Mouse (Mus musculus) heart, adult 9 months (tissue): Measurements from ENCODE around the gene Paics.
"Not testable (repeated sequence)": the region's sequence is repeated elsewhere in the genome, so short reads cannot be mapped to it uniquely, and the experiment has no call there.

Experiments
- DNase-seq, 2 experiments: peaks; one replicate each; pipeline ENCODE4 v3.0.0; 2022; ENCODE audit warnings: low spot score in 2 of 2

The Paics gene

DNA sequence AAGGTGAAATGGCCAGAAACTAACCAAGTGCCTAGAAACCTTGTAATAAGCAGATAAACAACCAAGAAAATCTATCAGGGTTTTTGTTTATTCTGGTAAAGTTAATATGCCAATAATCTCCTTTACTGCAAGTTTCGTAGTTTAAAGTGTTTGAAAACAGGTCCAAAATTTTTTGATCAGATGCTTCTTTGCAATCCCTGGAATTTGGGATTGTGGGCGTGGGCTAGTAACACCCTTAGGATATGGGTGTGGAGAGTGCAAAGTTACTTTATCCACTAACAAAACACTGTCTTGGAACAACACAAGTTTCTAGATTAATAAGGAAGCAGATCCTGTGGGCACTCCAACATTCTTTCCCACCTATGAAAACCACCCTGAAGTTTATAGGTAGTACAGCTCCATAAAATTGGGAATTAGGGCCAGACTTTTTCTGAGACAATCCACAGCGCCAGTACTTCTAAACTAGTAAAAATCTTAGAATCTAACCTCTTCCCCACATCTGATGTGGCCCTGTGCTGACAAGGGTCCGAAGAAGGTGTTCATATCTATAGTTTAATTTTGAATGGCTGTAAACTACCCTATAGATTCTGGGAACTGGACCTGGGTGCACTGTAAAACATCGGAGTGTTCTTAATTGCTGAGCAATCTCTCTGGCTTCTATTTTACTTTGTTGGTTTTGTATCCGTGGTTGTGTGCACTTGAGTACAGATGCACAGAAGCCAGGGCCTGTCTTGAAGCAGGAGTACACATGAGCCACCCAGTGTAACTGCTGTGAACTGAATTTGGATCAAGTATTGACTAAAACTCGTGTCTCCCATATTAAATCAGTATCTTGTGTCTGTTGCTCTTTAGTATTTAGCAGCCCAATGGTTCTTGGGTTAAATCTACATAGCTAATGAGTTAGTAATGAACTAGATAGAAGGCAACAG, 1.3 kb downstream of the Paics start:
- no peak for DNase-seq

GRCm38 (mm10) chr5:76953794-76954193, 2.7 kb downstream of the Paics start:
- DNase-seq = no peak

GRCm38 (mm10) chr5:76954271-76954900, 3.3 kb downstream of the Paics start:
- no peak for DNase-seq

DNA sequence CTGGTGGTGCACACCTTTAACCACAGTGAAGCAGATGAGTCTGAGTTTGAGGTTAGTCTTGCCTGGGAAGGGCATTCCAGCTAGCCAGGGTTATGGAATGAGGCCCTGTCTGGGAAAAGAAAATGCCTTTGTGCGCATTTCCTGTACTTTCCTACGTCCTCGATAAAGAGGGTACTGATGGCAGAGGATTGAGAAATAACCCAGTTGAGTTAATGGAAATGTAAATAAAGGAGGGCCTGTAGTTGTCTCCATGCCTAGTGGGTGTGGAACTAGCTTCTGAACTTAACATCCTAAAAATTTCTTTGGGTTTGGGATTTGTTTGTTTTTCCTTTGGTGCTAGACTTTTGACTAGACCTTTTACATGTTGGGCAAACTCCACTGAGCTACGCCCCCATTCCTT, 4.4 kb downstream of the Paics start:
- no peak for DNase-seq

- no peak for DNase-seq
These were observed 6.8 kb downstream of the Paics start for GRCm38 (mm10) chr5:76957954-76958353.

DNA sequence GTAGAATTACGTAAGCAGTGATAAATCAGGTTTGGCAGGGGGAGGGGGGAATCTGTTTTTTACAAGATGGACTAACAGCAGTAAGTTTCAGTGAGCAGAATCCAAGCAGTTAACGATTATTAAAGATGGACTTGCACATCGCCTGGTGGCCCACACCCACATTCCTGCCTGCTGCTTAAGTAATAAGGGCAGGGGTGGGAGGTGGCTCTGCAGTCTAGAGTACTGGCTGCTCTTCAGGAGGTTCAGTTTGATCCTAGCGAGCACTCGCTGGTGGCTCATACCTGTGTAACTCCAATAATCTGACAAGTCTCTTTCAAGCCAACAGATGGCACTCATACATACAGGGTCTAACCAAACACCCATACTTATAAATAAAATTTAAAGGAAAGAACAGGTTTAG, 8.5 kb downstream of the Paics start:
- DNase-seq = no peak

DNA sequence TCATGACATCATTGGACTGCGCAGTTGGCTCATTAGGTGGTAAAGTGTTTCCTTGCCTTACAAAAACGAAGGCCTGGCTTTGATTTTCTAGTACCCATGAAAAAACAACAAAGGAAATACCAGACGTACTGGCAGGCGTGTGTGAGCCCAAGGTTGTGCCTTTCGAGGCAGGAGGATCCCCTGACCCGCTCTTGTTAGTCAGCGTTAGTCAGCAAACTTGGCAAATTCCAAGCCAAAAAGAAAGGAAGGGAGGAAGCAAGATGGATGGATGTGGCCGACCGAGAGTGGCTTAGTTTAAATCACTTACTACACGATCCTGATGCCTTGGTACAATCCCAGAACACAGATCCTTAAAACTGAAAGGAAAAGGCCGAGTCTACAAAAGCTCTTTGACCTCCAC, 11.4 kb downstream of the Paics start:
- DNase-seq = no peak

GRCm38 (mm10) chr5:76964651-76965050, 13.5 kb downstream of the Paics start:
- DNase-seq = no peak

DNA sequence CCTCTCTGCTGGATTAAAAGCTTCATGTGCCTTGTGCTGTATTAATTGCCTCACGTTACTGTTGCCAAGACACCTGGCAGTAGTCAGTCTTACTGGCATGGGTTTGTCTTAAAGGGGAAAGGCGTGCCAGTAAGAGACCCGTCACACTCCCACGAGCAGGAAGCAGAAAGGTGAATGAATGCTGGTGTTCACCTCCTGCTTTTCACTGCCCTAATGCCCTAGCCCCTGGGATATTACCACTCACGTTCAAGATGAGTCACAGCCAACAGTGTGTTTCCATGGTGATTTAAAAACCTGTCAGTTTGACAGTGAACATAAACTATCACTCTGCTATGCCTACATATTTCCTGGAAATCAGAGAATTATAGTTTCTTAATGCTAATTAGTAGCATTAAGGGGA, 18.1 kb downstream of the Paics start:
- DNase-seq = no peak

- not testable (repeated sequence) for DNase-seq
These were observed 20.0 kb downstream of the Paics start for GRCm38 (mm10) chr5:76971115-76971514.

DNA sequence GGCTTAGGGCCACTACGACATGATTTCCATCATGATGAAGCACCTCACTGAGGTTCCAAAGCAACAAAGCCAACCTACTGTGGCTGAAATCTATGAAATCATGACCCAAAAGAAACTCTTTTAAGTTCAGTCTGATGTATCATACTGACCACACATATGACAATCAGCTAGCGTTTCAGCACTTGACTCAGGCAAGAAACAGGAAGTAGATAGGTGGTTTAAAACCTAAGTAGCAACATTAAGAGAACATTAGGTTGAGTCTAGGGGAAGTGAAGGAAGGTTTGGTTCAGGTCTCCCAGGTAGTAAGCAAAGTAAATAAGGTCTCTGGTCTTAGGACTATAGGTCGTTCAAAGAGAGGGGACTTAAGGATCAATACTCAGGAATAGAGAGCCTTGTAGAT, 22.4 kb downstream of the Paics start:
- no peak for DNase-seq

DNA sequence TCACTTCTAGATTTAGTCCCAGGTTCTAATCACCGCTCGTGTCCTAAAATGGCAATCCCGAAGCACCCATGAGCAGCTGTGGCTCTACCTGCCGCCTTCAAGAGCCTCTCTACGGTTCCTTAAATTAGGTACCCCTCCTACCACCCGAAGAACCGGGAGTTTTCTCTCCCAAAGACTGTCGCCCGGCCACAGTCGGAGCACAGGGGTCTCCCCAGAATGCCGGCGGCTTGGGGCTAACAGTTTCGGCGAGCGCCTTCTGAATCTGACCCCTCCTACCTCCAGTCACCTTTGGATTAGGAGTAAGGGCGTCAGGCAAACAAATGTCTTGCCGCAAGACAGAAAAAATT, 23.1 kb downstream of the Paics start:
- DNase-seq = no peak

- DNase-seq = peak; percentile 77 to 78
These were observed 23.6 kb downstream of the Paics start, which contains the start of gene Srp72 for GRCm38 (mm10) chr5:76974554-76975285. Srp72 (plus strand) TSS chr5:76974683.

DNA sequence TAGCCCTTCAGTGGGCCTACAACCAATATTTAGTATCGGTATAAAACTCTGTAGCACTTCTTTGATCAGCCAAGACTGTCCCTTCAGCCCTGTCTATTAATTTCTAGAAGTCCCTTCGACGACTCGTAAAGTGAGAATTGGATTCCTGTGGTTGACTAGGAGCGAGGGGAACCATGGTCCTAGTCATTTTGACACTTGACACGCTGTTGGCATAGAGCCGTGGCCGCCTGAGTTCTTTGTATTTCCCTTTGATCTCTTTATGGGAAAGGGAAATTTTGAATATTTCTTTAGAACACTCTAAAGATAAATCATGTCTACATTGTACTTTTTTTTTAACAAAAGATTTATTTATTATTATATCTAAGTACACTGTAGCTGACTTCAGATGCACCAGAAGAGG, 24.6 kb downstream of the Paics start:
- DNase-seq = no peak

GRCm38 (mm10) chr5:76984015-76984414, 32.9 kb downstream of the Paics start:
- no peak for DNase-seq

DNA sequence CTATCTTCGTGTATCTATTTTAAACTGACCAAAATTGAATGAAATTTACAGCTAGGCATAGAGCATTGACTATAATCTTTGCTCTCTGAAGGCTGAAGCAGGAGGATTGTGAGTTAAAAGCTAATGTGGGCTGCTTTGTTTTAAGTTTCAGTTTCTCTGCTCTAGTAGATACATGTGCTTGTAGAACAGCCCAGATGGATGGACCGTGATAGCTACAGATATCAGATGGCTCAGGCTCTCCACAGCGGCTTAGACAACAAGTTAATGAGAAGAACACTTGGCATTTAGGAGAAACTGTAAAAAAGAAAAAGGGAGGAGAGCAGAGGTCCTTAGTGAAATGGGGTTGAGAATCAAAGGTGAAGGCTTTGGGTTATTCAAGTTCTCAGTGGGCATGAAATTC, 39.7 kb downstream of the Paics start:
- no peak for DNase-seq

- DNase-seq = no peak
These were observed 42.2 kb downstream of the Paics start for GRCm38 (mm10) chr5:76993174-76993814.

DNA sequence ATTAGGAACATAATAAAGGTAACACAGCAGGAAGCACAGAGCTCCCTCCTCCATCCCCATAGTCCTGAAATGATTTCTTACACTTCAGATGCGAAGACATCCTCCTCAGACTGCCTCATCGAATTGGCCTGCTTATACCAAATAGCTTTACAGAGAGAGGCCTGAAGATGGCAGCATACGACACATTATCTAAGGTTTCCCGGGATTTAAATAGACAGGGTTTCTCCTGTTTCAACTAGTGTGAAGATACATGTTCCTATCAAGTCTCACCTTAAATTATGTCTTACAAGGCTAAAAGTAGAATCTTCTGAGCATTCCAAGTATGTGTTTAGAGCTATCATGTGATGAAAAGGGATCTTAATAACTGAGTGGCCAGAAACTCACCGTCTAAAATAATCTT, 47.3 kb downstream of the Paics start:
- no peak for DNase-seq

DNA sequence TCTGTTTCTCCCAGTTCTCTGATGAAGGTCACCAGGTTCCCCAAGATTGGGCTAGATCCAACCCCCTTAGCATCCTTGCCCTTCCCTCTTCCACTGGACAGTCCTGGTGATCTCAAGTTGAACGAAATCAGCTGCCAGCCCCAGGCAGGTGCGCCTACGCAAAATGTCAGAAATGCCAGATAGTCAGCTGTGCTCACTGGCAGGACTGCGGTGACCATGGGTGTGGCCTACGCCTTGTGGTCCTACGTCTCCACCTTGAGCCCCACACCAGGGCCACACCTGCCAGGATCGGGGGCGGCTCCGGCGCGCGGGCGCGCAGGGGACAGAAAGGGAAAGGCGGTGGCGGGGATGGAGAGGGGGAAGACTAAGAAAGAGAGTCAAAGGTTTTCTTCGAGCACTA, 50.1 kb downstream of the Paics start:
- no peak for DNase-seq

DNA sequence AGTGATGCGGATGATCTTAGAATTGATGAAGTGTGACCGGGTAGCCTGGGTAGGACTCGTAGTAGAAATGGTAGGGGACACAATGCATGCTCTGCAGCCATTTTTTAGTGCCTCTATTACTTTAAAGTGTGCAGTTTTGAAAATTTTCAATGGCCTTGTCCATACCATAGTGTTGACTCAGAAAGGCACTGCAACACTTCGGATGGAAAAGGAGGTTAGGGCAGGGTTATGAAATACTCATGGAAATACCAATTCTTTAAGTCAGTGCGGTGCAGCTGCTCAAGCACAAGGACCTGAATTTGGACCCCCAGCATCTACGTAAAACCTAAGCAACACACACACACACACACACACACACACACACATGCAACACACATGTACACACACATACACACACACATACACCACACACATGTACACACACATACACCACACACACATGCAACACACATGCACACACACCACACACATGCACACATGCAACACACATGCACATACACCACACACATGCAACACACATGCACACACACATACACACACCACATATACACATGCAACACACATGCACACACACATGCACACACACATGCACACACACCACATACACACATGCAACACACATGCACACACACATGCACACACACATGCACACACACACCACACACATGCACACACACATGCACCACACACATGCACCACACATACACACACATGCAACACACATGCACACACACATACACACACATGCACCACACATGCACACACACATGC, 53.1 kb downstream of the Paics start, which contains the start of gene Arl9:
Gene Arl9, plus strand, starts transcription at position 5 of the 771 bp plus-strand sequence.
- DNase-seq = no peak

GRCm38 (mm10) chr5:77010352-77010751, 59.2 kb downstream of the Paics start:
- no peak for DNase-seq
